Mouse (Mus musculus) granulocyte monocyte progenitor cell, adult 5-6 weeks (primary cell): ENCODE data around the gene Plk5. TPM values are rescaled to one million over a fixed set of nuclear protein-coding genes. Genes with fewer than 3 reads are reported as not detected.
A peak's percentile ranks its signal among the peaks of the same experiment; 100 is the strongest.
"Not testable (repeated sequence)": the region's sequence is repeated elsewhere in the genome, so short reads cannot be mapped to it uniquely, and the experiment has no call there.

Experiments used
- ATAC-seq: replicated peaks from 2 replicates; pipeline ENCODE4 v1.8.0; 2016; ENCODE audit warnings: mild to moderate bottlenecking, moderate TSS enrichment, inconsistent platforms; ENCODE audit not compliant: poor library complexity, severe bottlenecking
- total RNA-seq, 2 experiments: library from RNA; stranded (forward) in 1 of 2; stranded (reverse) in 1 of 2; fragments of 200-712, 200-1000 nt in 1 of 2; fragments of >200 nt in 1 of 2; fragmentation: Nextera tagmentation in 1 of 2; gene quantifications; 2 replicates each; pipeline ENCODE4 v1.2.3; 2014 to 2017

Gene Plk5
- total RNA-seq, 2 experiments from 2014 or later = not detected

DNA sequence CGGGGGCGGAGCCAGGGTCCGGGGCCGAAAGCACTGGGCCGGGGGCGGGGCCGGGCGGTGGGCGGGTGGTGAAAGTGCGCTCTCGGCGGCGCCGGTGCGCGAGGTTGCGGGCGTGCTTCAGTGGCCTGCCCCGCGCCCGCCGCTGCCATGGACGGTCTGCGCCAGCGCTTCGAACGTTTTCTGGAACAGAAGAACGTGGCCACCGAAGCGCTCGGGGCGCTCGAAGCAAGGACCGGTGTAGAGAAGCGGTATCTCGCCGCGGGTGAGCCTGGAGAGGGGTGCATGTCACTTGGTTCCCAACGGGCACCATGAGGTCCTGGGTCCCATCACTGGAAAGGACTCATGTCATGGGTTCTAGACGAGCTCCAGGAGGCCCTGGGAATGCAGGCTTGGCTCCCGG lies 26.2 kb upstream of the Plk5 start:
- ATAC-seq = no peak

DNA sequence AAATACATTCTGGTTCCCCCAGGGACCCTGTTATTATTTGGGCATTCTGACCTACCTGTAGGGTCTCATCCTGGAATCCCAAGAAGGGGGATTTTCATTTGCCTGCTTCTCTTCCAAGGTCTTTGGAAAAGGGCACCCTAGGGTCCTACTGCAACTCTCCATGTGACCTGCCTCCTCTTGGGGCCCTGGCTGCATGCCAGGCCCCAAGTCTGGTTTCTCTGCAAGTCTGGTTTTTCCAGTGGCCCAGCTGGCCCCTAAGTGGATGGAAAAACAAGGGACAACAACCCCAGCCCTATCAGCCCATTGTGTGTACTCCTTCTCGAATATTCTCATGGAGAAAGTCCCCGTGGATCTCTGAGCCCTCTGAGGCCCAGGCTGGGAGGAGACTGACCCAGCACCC lies 25.4 kb upstream of the Plk5 start:
- no peak for ATAC-seq

GRCm38 (mm10) chr10:80331636-80332524 lies 24.4 kb upstream of the Plk5 start:
- no peak for ATAC-seq

DNA sequence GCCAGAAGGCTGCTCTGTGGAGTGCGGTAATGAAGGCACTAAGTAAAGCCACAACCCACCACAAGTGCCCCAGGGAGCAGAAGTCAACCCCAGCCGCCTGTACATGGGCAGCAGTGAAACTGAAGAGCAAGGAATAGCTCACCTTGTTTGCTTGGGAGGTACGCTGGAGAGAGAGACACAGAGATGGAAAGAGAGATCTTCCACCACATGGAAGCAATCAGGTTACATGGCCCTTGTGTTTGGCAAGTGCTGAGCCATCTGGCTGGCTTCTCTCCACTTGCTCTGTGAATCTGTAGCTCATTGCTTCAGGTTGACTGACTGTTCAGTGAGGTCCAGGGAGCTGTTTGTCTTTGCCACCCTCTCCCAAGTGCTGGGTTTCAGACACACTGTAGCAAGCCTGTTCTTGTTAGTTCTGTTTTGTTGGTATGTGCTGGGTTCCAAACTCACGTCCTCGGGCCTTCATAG lies 23.7 kb upstream of the Plk5 start:
- ATAC-seq = no peak

DNA sequence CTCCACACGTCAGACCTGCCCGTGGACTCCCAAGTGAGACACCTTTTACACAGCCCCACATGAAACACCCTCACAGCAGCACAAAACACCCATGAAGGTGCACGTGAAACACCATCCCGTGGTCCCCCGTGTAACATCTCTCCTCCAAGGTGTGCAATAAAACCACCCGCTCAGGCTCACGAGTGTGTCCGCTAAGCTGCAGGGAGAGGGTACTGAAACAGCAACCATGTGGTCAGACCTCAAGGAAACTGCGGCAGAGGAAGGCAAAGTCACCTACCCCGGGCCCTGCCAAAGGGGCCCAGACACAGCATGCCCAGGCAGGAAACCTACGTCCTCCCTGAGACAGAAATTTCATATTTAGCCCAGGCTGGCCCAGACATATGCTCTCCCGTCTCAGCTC lies 20.0 kb upstream of the Plk5 start:
- no peak for ATAC-seq

GRCm38 (mm10) chr10:80339941-80340750 lies 16.1 kb upstream of the Plk5 start:
- peak; percentile 35 for ATAC-seq

DNA sequence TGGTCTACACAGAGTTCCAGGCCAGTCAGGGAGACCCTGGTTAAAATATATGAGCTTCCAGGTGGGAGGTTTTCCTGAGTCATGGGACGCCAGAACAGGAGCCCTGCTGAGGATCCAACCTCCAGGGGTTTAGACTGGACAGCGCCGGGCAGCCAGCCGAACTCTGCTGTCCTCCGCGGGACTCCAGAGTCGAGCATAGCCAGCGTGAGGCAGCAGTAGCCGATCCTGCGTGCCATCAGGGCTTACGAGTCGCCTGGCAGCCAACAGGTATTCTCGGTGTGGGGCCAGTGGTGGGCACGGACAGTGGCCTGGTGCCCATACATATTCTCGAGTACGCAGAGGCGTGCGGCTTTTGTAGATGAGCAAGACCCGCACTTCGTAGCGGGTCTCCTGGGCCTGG lies 15.2 kb upstream of the Plk5 start:
- no peak for ATAC-seq

DNA sequence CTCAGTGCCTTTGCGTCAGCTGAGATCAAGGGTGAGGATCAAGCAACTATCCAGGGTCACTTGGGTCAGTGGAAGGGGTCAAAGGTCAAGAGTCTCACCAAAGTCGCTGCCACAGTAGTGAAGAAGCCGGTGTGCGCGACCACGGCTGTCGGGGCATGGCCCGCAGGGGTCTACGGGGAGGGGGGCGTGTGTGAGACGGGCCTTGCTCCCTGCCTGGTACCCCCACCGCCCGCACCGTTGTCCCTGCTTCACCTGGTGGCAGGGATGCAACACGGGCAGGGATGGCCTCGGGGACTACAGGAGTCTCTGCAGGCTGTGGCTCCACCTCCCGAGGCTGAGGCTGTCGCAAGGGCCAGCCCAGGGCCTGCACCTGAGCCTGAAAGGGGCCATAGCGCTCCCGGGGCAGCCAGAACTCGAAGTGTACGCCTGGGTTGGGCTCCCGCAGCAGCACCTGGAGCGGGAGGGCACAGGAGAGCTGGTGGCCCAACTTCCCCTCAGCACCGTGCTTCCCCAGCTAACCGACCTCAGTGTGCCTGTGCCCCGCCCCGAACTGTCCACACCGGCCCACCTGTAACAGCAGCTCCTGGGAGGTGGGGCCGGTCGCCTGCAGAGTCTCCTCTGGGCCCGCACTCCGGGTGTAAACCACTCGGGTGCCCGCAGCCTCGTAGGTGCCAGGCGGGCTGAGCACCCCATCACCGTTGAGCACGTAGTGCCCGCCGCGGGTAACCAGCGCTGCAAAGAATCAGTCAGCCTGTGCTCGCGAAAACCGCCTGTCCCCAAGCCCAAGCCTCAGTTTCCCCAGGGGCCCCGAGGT lies 14.6 kb upstream of the Plk5 start:
- no peak for ATAC-seq

GRCm38 (mm10) chr10:80342305-80342748 lies 13.9 kb upstream of the Plk5 start:
- ATAC-seq = no peak

DNA sequence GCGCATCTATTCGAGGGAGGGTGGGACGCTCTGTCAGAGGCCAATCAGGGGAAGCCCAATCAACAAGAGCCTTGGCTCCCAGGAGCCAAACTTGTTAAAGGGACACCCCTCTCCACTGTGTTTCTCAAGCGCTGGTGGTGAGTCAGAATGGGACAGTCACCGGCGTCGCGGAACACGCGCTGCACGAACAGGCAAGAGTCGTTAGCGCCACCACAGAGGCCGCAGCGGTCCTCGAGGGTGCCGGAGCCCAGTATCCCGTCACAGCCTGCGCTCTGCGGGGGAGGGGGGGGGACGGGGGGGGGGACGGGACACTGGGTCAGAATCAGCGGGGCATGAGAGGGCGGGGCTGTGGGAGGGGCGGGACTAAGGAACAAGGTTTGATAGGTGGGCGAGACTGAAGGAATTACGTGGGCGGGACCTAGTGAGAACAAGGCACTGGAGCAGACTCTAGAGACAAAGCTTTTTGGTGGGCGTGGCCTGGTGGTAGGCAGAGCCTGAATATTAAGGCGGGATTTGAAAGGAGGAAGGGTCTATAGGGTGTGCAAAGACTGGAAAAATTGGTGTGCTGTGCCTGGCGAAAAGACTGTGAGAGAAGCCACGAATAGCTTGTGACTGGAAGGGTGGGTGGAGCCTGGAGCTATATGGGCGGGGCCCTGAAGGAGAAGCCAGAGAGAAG lies 13.4 kb upstream of the Plk5 start:
- peak; percentile 62 for ATAC-seq

GRCm38 (mm10) chr10:80343425-80343895 lies 12.8 kb upstream of the Plk5 start:
- ATAC-seq = no peak

DNA sequence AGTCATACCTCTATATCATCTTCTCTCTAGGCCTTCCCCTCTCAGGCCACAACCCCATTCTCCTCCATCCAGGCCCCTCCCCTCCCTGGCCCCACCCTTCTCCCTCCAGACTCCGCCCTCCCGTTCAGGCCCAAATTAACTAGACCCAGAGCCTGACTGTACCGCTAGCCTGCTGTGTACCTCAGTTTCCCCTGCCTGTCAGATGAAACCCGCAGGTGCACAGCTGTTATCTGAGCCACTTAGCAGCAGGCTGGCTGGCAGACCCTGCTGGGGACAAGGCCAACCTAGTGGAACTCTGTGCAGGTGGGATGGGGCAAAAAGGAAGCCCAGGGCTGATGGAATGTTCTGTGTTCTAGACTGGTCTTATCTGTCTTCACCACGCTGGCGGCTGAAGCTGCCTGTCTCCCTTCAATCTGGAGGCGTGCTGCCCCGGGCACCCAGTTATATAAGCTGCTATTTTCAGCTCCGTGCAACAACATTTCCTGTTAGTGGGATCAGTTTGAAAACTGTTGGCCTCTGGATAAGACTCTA lies 12.1 kb upstream of the Plk5 start:
- no peak for ATAC-seq

DNA sequence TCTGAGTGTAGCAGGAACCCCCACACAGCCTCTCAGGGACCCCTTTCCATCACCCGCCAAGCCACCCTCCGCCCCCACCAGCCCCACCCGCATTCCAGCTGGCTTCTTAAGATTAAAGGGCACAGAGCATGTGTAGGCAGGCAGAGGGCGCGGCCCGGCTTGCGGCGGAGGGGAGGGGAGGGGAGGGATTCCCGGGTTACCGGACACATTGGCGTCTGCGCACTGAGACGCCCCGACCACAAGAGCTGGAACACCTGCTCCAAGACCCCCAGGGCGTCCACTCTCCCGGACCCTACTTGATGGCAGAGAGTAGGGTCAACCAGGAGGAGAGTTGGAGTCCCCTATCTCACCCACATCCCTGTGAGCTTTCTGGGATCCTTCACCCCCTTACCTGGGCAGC lies 11.1 kb upstream of the Plk5 start:
- ATAC-seq = no peak

- ATAC-seq = not testable (repeated sequence)
Observed at GRCm38 (mm10) chr10:80345929-80346328, 10.3 kb upstream of the Plk5 start.

DNA sequence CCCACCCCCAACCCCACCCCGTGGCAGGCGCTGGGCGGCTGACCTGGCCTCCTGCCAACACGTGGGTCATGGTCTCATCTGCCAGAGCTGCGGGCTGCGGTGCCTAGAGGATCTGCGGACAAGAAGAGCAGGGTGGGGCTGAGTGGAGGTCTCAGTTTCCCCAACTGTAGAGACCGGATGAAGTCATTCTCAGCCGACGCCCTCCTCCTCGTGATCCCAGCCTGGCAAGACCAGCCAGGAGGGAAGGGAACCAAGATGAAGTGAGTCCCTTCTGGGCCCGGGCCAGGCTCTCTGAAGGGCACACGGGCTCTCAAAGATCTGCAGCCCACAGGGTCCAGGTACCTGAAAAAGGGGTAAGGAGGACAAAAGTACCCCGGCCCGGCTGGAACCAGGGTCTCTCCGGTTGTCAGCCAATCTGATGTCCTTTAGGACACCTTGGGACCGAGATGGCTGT lies 8.7 kb upstream of the Plk5 start:
- ATAC-seq = no peak

GRCm38 (mm10) chr10:80348244-80348781 lies 7.9 kb upstream of the Plk5 start, which contains the start of gene Adamtsl5:
TSS of gene Adamtsl5 (minus strand) at chr10:80348412.
- peak; percentile 68 for ATAC-seq

DNA sequence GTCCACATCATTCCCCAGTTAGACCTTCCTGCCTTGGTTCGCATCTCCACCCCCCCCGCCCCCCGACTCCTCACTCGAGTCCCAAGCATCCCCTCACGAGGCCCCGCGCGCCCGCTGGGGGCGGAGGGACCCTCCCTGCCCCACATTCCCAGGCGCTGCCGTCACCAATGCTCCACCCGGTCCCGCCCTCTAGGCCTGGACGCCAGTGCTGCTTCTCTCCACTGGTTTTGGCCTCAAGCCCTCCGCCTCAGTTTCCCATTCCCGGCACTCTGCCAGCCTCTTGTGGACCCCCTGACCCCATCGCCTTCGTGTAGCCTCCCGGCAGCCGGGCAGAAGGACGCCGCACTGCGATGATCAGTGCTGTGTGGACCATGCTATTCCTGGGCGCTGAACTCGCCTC lies 7.3 kb upstream of the Plk5 start:
- ATAC-seq = no peak

DNA sequence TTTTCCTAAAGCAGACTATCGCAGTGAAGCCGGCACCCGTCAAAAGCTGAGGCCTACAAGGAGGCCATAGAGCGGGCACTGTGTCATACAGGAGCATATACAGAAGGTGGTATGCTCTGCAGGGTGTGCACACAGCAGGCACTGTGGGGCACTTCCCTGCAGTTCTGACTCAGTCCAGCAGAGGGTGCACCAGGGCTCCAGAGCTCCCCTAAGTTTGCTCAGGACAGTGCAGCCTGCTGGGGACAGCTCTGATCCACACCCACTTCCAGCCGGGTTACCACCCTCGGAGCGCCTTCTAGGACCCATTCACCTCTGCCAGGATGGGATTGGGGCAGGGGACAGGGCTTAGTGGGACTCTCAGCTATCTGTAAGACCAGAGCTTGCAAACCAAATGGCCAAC lies 6.0 kb upstream of the Plk5 start:
- peak; percentile 86 for ATAC-seq

GRCm38 (mm10) chr10:80351896-80352295 lies 4.4 kb upstream of the Plk5 start:
- ATAC-seq = no peak
